Mouse (Mus musculus) A20 (cell line): ENCODE results near the gene Prickle4.

ENCODE experiments used
- DNase-seq: peaks from one replicate; pipeline ENCODE4 v3.0.0-alpha.2; 2011; ENCODE audit warnings: low read depth, low spot score

Prickle4 gene

DNA sequence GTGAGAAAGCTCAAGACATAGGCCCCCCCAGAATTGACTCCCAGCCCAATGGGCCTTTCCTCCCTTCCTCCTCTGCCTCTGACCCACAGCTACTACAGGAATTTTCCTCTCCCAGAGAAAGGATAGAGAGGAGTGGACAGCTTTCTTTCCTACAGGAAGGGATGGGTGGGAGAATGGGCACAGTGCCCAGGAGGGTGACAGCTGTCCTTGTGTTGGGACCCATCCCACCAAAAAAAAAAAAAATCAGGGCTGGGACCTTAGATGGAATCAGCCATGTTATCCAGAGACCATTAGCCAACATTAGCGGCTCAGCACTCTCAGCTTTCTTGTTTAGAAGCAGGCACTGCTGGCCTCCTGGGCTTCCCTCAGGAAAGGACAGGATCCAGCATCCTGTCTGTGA lies 11.7 kb upstream of the Prickle4 start:
- DNase-seq = no peak

DNA sequence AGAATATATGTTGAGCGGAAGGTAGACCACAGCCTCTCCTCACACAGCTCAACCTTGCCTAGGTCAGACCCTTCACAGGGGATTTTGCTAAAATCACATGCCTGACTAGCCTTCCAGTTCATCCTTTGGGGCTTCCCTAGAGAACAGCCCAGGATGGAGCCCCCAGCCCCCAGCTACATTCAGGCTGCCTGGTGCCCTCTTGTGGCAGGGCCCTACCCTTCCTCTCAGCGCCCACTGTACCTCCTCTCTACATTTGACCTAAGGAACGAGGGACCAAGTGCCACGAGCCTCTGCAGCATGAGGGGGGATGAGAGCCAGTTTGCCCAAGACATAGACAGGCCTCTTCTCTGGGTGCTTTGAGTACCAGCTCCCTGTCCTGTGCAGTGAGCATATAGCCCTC lies 10.2 kb upstream of the Prickle4 start:
- no peak for DNase-seq

DNA sequence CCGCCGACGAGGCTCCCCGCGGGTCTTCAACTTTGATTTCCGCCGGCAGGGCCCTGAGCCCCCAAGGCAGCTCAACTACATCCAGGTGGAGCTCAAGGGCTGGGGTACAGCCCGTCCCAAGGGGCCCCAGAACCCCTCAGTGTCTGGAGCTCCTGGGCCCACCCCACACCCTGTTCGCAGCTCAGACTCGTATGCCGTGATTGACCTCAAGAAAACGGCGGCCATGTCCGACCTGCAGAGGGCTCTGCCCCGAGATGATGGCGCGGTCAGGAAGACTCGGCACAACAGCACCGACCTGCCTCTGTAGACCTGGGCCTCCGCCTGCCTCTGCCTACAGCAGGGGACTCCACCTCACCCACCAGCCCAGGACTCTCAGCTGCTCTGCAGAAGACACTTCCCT lies 9.0 kb upstream of the Prickle4 start:
- DNase-seq = no peak

DNA sequence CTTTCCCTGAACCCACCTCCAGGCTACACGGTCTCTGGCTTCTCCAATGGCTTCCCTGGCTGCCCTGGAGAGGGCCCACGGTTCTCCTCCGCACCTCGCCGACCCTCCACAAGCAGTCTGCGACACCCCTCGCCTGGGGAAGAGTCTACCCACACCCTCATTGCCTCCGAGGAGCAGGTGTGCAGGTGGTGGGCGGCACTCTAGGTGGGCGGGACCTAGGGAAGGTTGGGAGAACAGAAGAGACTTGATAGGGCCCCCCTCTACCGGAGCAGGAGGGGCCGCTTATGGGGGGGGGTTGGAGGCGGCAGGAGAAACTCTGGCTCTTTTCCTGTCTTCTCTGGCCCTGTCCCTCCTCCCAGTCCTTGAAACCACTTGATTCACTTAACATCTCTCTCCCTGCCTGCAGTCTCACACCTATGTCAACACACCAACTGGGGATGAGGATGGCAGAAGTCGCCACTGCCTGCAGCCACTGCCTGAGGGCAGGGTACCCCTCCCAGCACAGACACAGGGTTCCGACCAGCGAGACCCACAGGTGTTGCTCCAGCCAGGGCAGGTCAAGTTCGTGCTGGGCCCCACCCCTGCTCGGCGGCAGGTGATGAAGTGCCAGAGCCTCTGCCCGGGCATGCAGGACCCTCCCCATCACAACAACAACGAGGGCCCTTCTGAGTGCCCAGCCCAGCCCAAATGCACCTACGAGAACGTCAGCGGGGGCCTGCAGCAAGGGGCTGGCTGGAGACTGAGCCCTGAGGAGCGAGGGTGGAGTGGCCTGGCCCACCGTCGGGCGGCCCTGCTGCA lies 8.2 kb upstream of the Prickle4 start:
- DNase-seq = no peak

DNA sequence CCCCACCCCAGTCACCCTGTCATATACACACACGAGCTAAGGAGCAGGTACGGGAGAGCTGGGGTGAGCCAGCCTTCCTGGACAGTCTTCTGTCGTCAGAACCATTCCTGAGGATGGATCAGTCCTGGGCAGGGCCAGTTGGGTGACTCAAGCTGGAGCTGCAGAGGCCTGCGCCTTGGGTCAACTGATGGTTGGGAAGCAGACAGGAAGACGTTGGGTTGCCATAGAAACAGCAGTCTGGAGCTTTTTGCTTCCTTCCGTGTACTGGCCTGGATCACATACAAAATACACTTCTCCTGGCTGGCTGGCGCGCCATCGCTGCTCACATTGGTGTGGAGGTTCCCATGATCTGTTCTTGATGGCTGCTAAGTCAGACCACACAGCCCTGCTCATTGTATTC lies 7.3 kb upstream of the Prickle4 start:
- no peak for DNase-seq

DNA sequence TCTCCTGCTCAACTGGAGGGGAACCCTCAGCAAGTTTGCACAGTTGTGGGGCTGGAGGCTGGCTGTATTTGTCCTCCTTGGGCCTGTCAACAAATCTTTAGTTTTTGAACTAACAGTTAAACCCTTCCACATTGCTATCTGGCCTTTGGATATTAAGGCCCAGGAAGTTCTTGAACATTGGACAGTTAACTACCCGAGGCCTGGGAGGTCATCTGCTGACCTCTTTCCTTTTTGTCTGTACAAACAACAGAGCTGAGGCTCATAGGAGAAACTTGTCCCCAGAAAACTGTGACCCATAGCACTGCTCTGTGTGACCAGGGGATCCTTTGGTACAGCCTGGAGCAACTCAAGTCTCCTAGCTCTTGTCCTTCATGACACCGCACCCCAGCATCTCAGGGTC lies 4.5 kb upstream of the Prickle4 start:
- no peak for DNase-seq

DNA sequence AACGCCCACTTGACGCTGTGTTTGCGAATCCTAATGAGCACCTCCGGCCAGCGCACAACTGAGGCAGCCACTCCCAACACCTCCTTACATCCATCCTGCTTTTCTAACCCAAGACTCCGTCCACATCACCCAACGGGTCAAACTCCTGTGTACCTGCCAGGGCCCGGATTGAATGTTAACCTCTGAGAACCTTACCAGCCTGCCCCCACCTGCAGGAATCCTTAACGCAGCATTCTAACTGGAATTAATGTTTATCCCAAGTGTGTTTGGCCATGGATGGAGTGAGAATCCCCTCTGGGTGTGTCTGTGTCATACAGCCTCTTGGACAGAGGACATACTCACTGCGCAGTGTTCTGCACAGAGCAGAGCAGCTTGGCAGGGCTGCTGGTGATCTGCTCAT lies 3.6 kb upstream of the Prickle4 start:
- no peak for DNase-seq

DNA sequence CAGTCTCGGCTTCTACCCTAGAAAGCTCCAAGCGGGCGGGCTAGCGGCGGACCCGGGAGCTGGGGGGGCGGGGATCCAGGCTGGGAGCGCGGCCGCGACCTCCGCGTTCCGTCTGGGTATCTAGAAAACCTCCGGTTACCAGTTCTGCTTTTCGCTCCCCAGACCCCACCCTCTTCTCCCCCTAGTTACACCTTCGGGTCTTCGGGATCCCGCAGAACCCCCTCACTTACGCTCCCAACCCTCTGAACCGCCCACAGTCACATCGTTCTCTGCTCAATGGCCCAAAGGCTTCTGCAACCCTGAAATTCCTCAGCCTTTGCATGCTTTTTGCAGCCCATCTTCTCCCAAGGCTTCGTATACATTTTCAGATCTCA lies 788 bp upstream of the Prickle4 start:
- peak; percentile 59 for DNase-seq

DNA sequence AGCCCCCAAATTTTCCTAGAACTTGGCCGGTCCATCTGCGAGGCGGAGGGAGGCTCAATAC lies 264 bp downstream of the Prickle4 start, which contains the start of gene Gm21981:
Gm21981 (minus strand) TSS at position 14 of the 61 bp plus-strand sequence.
- no peak for DNase-seq

DNA sequence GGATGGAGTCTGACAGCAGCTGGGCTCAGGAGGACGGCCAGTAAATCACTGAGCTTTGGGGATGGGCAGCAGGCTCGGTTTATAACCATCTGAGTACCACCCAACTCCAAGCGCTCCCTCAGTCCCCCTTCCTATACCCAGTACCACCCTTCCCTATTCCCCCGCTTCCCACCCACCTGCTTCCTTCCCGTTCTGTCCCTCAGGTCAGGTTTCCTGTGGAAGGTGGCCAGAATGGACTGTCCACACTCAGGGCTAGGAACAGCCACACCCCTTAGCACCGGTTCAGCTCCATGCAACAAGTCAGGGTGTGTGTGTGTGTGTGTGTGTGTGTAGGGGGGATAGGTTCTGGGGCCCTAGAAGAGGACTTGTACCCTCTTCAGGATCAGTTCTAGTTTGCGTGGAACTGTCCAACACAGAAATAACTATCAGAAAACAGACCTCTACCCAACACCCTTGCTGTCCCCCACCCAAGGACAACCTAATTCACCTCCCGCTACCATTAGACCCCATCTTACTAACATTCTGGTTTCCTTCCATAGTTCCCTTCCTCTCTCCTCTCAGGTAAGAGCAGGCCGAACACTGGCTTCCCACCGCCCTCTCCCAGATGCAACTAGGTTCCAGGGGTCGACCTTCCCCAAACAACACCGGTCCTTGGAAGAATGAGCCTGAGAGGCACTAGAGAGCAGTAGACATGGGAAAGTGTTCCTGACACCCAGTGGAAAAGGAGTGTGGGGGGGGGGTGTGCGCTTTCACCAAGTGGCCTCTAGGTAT lies 680 bp downstream of the Prickle4 start:
- no peak for DNase-seq

DNA sequence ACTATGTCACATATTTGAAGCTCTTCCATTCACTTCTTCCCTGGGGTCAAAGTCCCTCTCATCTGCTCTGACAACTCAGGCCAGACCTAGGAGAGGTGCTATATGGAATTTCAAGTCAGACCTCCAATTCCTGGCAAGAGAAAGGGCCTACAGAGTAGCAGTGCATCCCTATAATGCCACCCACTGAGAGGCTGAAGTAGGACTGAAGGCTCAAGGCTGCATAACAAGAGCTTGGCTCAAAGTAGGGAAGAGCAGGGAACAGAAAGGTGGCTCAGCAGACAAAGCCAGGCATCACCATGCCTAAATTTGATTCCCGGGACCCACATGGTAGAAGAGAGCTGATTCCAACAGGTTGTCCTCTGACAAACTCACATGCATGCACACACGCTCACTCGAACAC lies 2.9 kb downstream of the Prickle4 start:
- no peak for DNase-seq

DNA sequence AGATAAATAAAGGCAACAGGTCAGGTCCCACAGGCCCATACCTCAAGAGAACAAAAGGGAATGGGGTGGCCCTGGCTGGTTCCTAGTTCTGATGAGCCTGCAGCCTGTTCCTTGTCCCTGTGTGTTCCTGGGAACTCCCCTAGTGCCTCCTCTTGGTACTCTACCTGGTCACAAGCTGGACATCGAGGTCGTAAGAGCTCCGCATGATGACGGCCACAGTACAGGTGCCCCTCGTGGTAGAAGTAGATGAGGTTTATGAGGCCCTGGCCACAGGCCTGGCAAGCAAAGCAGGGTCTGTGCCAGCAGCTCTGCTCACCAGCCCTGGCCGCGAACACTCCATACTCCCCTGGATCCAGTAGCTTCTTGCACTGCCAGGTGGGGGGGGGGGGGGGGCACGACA lies 4.6 kb downstream of the Prickle4 start:
- no peak for DNase-seq

DNA sequence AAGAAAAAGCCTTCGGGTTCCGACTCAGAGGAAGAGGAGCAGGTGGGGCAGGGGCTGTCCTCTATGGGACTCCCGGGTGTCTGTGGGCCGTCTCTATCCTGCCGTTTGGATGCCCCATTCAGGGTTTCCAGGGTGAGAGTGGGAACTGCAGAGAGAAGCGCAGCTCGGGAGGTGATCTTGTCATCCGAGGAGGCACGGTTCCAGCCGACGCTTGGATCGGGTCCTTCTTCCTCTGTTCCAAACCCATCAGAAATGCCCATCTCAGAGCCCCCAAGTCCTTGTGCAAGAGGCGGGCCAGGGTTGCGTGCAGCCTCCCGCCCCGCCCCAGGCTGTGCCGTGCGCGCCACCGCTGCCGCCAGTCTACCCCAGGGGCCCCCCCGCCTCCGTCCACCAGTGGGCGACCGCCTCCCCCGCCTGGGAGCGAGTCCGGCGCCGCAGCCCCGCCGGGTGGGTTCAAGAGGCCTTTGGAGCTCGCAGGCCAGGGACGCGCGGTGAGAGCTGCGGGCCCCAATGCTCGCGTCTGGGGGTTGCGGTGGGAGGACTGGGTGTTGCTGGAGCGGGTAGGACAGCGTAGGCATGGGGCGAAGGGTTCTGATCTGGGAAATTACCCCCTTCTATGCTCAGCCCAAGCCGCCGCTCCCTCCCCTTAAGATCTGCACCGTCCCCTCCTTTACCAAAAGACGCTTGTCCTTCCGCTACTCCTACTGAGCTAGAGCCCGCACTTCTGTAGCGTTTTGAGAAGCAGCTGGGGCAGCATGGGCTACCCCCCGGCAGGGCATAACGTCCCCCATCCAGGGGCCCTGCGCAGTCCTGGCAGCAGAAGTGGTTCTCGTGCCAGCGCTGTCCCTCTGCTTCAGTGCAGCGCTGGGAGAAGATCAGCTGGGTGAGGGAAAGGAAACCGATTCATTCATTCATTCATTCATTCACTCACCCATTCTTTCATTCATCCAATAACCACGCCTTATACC lies 5.6 kb downstream of the Prickle4 start, which contains the start of gene Frs3:
Frs3 (plus strand) TSS at position 423 of the 968 bp plus-strand sequence.
- DNase-seq = peak; percentile 81

DNA sequence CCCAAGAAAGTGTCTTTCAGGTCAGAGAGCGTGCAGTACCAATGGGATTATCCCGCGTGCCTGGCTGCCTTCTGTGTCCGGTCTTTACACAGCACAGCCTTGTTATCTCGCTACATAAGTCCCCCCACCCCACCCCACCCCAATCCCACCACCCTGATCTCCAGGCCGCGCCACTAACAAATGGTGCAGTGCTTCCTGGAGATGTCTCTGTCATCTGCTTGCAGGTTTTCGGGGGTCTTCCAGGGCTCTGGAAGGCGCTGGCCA lies 6.3 kb downstream of the Prickle4 start, which contains the start of gene Tomm6:
Tomm6 (minus strand) TSS at position 43 of the 264 bp plus-strand sequence.
- DNase-seq = no peak

DNA sequence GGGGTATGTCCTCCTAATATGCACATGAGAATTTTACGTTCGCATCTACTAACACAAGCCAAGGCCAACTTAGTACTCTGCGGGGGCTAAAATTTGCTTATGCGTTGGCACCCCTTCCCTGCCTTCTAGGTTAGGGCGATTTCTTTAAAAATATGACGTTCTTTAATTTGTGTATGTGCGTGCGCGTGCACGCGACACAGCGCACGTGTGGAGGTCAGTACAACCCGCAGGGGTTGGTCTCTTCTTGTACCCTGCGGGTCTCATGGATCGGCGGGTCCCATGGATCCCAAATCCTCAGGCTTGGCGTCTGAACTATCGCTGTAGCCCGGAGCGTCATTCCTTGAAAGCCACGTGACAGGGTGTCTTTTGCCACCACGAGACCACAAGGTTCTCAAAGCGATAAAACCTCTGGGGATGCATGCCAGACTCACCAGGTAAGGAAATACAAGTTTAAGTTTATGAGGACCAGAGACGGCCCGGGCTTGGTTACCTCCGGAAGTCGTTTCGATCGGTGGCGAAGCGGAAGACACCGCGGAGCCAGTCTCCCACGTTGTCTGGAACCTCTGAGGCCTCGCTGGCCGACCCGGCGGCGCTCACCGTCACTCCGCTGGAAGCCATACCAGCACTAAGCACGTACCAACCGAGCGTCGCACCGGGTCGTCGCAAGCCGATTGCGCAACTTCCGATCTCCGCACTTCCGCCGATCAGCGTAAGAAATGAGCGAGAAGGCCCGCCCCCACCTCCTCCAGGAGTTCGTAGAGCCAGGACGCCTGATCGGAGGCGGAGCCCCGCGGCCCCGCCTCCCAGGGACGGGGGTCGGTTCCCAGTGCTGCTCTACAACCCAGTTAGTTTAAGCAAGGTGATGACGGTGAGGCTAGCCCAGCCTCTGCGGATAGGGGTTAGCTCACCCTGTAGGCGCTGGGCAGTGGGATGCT lies 6.9 kb downstream of the Prickle4 start:
- DNase-seq = peak; percentile 99

DNA sequence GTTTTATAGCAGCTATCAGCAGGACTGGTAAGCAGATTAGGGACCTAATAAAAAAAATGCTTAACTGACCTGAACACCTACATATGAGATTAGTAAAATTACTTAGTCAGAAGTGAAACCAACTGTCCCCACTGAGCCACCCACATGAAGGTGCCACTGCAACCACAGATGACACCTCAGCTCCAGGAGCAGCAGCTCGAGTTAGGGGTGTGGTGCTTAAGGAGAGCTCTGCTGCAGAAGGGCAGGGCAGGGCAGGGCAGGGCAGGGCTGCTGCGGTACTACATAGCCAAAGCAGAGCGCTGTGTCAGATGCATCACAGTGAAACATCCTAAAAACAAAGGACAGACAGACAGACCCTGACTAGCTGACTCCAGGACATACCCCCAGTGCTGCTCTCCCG lies 11.7 kb downstream of the Prickle4 start:
- peak; percentile 27 for DNase-seq

DNA sequence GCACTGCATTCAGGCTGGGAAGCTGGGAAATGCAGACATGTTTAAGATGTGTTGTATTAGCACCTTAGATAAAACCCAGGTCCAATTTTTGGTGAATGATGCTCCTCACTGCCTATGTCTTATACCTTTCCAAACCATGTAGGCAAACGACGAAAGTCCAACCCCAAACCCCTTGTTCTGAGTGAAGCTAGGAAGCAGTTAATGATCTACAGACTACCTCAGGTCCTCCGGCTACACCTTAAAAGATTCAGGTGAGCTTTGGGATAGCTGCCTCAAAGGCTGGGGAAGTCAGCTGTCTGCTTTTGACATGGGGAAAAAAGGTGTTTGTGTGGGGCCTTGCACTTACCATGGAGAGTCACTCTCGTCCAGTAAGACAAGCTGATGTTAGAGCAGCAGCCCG lies 15.8 kb downstream of the Prickle4 start:
- DNase-seq = no peak

DNA sequence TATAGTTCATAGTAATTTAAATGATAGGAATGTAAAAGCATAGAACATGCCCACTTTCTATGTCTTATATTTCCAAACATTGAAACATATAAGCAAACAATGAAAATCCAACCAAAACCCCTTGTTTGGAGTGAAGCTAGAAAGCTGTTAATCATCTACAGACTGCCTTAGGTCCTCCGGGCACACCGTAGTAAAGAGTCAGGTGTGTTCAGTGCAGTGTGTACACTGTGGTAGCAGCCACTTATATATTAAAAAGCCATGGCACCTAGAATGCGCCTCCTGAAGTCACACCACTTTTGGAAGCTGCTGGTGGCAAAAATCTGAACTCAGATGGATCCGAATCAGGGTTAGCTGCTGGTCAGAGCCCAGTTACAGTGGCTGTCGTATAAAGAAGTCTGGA lies 16.3 kb downstream of the Prickle4 start:
- no peak for DNase-seq

DNA sequence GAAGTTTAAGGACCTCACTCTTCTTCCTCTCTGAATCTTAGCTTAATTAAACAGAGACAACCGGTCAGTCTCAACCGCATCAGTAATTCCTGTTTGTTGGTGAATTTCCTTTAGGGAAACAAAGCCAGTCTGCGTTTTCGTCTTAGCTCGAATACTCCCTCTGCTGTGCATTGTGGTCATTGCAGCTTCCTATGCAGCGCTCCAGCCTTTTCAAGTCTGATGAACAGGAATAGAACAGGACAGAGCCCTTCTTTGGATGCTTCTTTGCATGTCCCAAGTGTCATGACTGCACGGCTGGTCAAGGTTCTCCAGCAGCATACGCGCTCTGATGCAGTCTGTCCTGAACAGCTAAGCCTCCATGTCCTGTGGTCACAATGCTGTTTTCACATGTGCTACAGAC lies 18.0 kb downstream of the Prickle4 start:
- peak; percentile 28 for DNase-seq

DNA sequence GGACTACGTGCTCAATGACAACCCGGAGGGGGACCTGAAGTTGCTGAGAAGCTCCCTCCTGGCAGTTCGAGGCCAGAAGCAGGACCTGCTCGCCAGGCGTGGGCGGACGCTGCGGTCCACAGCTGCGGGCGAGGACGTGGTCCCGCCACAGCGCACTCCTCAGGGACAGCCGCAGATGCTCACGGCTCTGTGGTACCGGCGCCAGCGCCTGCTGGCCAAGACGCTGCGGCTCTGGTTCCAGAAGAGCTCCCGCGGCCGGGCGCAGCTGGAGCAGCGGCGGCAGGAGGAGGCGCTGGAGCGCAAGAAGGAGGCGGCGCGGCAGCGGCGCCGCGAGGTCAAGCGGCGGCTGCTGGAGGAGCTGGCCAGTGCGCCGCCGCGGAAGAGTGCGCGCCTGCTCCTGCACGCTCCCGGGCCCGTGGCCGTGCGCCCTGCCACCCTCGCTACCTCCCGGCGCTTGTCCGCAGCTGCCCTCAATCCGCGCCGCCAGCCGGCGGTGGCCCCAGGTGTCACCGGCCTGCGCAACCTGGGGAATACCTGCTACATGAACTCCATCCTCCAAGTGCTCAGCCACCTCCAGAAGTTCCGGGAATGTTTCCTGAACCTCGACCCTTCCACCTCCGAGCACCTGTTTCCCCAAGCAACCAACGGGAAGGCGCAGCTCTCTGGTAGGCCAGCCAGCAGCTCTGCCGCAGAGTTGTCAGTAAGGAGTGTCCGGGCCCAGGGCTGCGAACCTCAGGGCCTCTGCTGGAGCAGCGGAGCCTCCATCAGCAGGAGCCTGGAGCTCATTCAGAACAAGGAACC lies 22.0 kb downstream of the Prickle4 start:
- DNase-seq = no peak

DNA sequence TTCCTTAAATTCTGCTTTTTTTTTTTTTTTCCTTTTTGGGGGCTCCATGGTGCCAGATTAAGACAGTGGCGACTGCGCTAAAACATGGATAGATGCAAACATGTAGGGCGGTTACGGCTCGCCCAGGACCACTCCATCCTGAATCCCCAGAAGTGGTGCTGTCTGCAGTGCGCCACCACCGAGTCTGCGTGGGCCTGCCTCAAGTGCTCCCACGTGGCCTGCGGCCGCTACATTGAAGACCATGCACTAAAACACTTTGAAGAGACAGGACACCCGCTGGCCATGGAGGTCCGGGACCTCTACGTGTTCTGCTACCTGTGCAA lies 22.6 kb downstream of the Prickle4 start:
- DNase-seq = no peak
